Comparison of ENCODE assay signal across 24 mouse cellular contexts in the genomic region with DNA sequence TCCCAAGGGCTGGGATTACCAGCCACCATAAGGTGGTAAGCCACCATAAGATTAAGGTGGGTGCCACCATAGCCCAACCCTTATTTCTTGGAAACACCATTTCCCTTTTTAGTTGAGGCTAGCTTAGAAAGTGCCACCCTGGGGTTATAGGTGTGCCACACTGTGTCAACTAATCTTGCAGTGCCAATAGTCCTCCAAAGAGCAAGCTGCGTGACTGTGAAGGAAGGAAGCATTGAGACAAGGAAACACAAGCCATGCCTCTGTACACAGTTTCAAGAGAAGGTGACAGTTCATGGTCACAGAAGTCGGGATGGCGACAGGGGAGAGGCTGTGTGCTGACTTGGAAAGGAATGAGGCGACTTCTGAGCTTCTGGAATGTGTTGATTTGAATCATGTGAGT. TPM values are rescaled to one million over a fixed set of nuclear protein-coding genes. Genes with fewer than 3 reads are reported as not detected.
A peak's percentile ranks its signal among the peaks of the same experiment; 100 is the strongest.
DNase-seq lines count a peak whose midpoint lies in the region; ATAC-seq and TF ChIP-seq lines count a peak whose summit lies in the region.
"Had no signal": no experiment of that assay in that cellular context is flagged by ENCODE, and none has a peak within 500 bp of the region (broad histone marks: within the 10 kb centered on the region; RNA-seq: fewer than 3 reads in every experiment).

No protein-coding gene starts in this region.

- H3K36me3 ChIP-seq in stomach, postnatal 0 days (ENCODE audit: control insufficient read depth, insufficient read depth, low read length) = no peaks in the 10 kb centered on the region

- H3K4me2 ChIP-seq in stomach, postnatal 0 days (replicated peaks; ENCODE audit: low read depth) = no peak overlapping the region

- peaks cover 7% of the 10 kb centered on the region; the same call in 1 of the 2 replicates for H3K4me1 ChIP-seq in brown adipose tissue, adult 24 weeks (ENCODE audit: control insufficient read depth, insufficient read depth, insufficient read length, low read length)
- no peaks in the 10 kb centered on the region for H3K4me1 ChIP-seq in stomach, postnatal 0 days (replicated peaks; ENCODE audit: control insufficient read depth, insufficient read depth)

- peak; percentile 94 for ATAC-seq in stomach, postnatal 0 days (ENCODE audit: low FRiP score, low TSS enrichment)
- ATAC-seq: activated CD4-positive, CD25-positive, alpha-beta regulatory T cell, adult 4 months; CD4-positive, CD25-positive, alpha-beta regulatory T cell, adult 4 months; Patski had no signal

- TF ChIP-seq CTCF in stomach, postnatal 0 days (IDR thresholded peaks at IDR 0.05; ENCODE audit: low read depth) = no peak

- no peaks in the 10 kb centered on the region for H3K9me3 ChIP-seq in stomach, postnatal 0 days (ENCODE audit: control insufficient read depth, low read length)
- H3K9me3 ChIP-seq: G1E had no signal

- peak; percentile 22 for DNase-seq in adrenal gland, postnatal 14 days
- no peak for DNase-seq in adrenal gland, postnatal 36 days
- DNase-seq in adipocyte (ENCODE audit: low spot score) = peak; percentile 24
- DNase-seq in stomach, postnatal 0 days (ENCODE audit: low spot score) = peak; percentile 26
- DNase-seq in left cerebral cortex, adult 8-10 months (ENCODE audit: low spot score in 2 of 2) = no peak
- no peak for DNase-seq in thymus, postnatal 0 days (ENCODE audit: low spot score)
- no peak for DNase-seq in testis, postnatal 14 days (ENCODE audit: low spot score)
- DNase-seq: adrenal gland, adult 2 months; adrenal gland, adult 8-10 months; adrenal gland, postnatal 10 days; adrenal gland, postnatal 25 days; B cell, adult 2 months; cerebellum, adult 11 months; cerebellum, adult 11-12 months; cerebellum, adult 18-20 months; cerebellum, adult 2 months; cerebellum, adult 8-10 months; cerebellum, adult 9-10 months had no signal

- H3K9ac ChIP-seq in stomach, postnatal 0 days (ENCODE audit: low read length) = no peak overlapping the region

- no peak overlapping the region for H3K4me3 ChIP-seq in brown adipose tissue, adult 24 weeks (ENCODE audit: insufficient read depth, low read depth, low read length)
- H3K4me3 ChIP-seq in stomach, postnatal 0 days (ENCODE audit: low read depth, low read length) = no peak overlapping the region

- 70% methylated on average over 4 of the region's 4 CpGs for WGBS in stomach, postnatal 0 days

- peak overlapping the region; percentile 64 for H3K27ac ChIP-seq in brown adipose tissue, adult 24 weeks (replicated peaks; ENCODE audit: low read depth, low read length)
- H3K27ac ChIP-seq in stomach, postnatal 0 days (replicated peaks) = no peak overlapping the region

- no peak for TF ChIP-seq EP300 in stomach, postnatal 0 days (optimal IDR thresholded peaks at IDR 0.05)

- no peaks in the 10 kb centered on the region for H3K27me3 ChIP-seq in stomach, postnatal 0 days (ENCODE audit: control insufficient read depth, insufficient read depth, low read length)
- H3K27me3 ChIP-seq: CH12.LX, Patski had no signal

RNA-seq across cellular contexts. Expression of gene Glis1, which starts 14.2 kb away (rescaled TPM):
- total RNA-seq in adrenal gland, postnatal 14 days (2021) = 0.30 and 1.2 TPM in 2 replicates
- total RNA-seq in adrenal gland, postnatal 36 days (2021) = under 1 TPM; 0.43 to 0.93 TPM
- not detected in 2 replicates for polyA plus RNA-seq in brown adipose tissue, adult 24 weeks (2012; ENCODE audit: insufficient read depth, insufficient read length, missing spikeins)
- 0.47 and 0.74 TPM in 2 replicates for polyA plus RNA-seq in stomach, postnatal 0 days (2015; fragmentation: Nextera tagmentation; extraction: Ambion mirVana)
- total RNA-seq in left cerebral cortex, adult 8-10 months (2022) = 1 to 10 TPM in 3 of 4 experiments, under 1 TPM in 1; 0.89 to 2.8 (median 1.2) TPM
- polyA plus RNA-seq in thymus, postnatal 0 days (2015; fragmentation: Nextera tagmentation; extraction: Ambion mirVana) = 0.05 and 0.27 TPM in 2 replicates
- polyA plus RNA-seq: activated CD4-positive, CD25-positive, alpha-beta regulatory T cell, adult 4 months; CD4-positive, CD25-positive, alpha-beta regulatory T cell, adult 4 months had no signal

RNA-seq across cellular contexts. Expression of gene Ndc1, which starts 52.6 kb away (rescaled TPM):
- total RNA-seq in adrenal gland, postnatal 14 days (2021) = 15.1 and 15.9 TPM in 2 replicates
- 10 to 100 TPM in 1 of 2 experiments, 1 to 10 TPM in 1; 9.5 to 12.4 TPM for total RNA-seq in adrenal gland, postnatal 36 days (2021)
- polyA plus RNA-seq in brown adipose tissue, adult 24 weeks (2012; ENCODE audit: insufficient read depth, insufficient read length, missing spikeins) = 18.6 and 26.2 TPM in 2 replicates
- 7.1 and 7.6 TPM in 2 replicates for polyA plus RNA-seq in stomach, postnatal 0 days (2015; fragmentation: Nextera tagmentation; extraction: Ambion mirVana)
- total RNA-seq in left cerebral cortex, adult 8-10 months (2022) = 10 to 100 TPM in 2 of 4 experiments, 1 to 10 TPM in 2; 9.1 to 12.8 (median 10.4) TPM
- polyA plus RNA-seq in thymus, postnatal 0 days (2015; fragmentation: Nextera tagmentation; extraction: Ambion mirVana) = 14.9 and 19.6 TPM in 2 replicates

Comparison
In these comparisons a context has a peak if more than half of its experiments do, and no peak if none do; other contexts are left out.
1. DNase-seq: peak in adrenal gland, postnatal 14 days (single experiment), adipocyte (single experiment) and stomach, postnatal 0 days (single experiment); none in adrenal gland, postnatal 36 days (0 of 2), left cerebral cortex, adult 8-10 months (0 of 2), thymus, postnatal 0 days (single experiment) and testis, postnatal 14 days (single experiment).